Mouse (Mus musculus) thymus, postnatal 0 days (tissue): ENCODE measurements around the gene Cdc42ep5. TPM values are rescaled to one million over a fixed set of nuclear protein-coding genes. Genes with fewer than 3 reads are reported as not detected.
A peak's percentile ranks its signal among the peaks of the same experiment; 100 is the strongest.

Experiments
- DNase-seq: peaks from one replicate; pipeline ENCODE4 v3.0.0-alpha.2; 2015; ENCODE audit warnings: low spot score
- polyA plus RNA-seq: library from polyadenylated mRNA; unstranded; fragments of >200 nt; fragmentation: Nextera tagmentation; extraction: Ambion mirVana; gene quantifications from 2 replicates; pipeline ENCODE4 v1.2.1, GENCODE M21; 2015

The Cdc42ep5 gene
- polyA plus RNA-seq, 1 experiment from 2014 or later: 12.3 TPM

DNA sequence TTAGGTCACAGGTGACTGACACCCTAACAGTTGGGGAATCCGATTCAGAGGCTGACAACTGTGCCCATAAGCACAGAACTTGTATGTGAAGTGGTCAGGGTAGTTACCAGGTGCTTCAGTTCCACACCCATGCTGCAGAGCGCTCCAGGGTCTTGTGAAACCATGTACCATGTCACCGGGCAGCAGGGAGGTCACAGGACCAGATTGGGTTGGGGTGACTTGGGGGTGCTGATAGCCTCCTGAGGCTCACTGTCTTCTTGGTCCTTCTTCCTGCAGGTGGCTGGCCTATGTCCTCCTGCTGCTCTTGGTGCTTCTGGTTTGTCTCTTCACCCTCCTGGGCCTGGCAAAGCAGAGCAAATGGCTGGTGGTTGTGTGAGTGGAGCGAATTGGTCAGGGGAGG is 36.8 kb downstream of the Cdc42ep5 start:
- DNase-seq: no peak

DNA sequence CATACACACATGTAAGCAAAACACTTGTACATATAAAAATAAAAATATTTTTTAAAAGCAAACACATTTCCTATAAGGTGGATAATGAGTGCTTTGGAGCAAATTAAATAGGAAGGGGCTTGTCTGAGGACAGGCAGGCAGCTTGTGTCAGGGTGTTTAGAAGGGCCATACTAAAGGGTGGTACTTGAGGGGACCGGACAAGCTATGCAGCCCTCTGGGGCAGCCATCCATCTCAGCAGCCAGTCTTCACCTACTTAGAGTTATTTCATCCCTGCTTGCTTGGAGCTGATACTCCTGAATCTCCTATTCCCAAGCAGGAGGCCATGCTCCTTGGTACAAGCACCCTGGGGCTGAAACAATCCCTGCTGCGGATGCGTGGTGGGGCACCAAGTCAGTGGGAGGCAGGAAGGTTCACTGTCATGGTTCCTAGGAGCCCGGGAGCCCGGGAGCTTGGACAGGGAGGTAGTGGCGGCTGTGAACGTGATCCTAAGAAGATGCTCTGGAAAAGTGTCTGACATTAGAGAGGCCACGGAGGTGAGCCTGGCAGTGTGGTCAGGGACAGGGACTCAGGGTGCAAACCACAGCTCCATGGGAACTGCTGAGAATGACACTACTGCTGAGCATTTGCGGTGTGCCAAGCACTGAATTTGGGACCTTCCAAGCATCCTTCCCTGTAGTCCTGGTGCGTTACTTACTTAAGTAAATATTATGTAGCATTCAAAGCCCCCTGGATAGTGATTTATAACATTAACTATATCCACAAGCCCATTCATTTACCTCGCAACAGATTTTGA is 37.5 kb downstream of the Cdc42ep5 start:
- DNase-seq: no peak

DNA sequence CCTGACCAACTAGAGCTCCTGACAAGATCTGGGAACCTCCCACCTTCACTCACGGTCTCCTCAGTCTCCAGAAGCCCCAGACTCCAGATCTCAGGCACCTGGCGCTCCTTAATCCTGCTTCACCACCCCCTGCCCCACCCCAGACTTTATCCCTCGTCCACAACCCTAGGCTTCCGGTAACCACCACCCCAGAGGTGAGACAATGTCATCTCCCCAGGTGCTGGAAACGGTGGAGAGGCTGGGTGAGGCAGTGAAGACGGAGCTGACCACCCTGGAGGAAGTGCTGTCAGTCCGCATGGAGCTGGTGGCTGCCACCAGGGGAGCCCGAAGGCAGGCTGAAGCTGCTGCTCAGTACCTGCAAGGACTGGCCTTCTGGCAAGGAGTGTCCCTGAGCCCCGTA is 39.4 kb downstream of the Cdc42ep5 start:
- DNase-seq: no peak

DNA sequence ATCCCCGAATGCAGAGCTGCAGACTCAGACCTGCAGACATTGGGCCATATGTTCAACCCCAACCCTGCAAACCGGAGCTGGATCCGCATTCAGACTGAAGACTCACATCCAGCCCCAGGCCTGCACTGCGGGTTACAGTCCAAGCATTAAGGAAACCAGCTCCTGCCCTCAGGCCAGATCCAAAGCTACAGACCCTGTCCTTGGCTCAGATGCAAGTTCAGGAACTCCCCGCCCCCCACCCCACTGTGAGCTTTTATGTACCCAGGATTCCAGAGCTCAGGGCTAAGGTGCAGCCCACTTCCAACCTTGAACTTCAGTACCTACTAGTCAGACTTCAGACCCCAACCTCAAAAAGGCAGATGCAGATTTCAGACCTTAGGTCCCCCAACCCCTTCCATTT is 39.8 kb downstream of the Cdc42ep5 start:
- DNase-seq: no peak

DNA sequence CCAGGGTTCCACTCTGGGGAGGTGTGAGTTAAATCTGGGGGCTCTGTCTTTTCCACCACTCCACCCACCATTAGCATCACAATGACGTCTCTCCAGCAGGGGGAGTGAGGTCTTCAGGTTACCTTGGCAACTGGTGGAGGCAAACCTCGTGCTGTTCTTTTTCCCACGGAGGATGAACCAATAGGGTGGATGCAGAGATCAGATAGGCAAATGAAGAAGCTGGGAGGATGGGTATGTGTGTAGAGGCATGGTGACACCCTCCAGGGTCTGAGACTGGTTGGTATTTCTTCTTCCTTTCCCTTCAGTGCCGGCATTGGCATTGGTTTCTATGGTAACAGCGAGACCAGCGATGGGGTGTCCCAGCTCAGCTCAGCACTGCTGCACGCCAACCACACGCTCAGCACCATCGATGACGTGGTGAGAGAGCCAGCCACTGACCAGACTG is 40.3 kb downstream of the Cdc42ep5 start:
- DNase-seq: peak; percentile 78

DNA sequence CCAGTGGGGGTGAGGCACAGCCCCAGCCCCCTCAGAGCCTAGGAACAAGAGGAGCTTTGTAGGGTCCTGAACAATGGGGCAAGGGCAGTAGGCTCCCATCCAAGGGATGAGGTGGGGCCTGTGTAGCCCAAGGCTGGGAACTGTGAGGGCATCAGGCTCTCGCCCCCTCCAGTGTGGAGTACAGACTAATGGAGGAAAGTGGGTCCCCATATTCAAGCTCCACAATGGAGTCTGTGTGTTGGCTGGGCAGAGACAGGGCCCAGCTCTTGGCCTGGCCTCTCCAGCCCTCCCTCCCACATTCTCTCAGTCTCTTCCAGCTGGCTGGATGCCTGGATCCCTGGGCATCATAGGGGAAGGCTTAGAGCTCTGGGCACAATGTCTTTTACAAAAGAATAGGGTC is 40.9 kb downstream of the Cdc42ep5 start:
- DNase-seq: no peak

DNA sequence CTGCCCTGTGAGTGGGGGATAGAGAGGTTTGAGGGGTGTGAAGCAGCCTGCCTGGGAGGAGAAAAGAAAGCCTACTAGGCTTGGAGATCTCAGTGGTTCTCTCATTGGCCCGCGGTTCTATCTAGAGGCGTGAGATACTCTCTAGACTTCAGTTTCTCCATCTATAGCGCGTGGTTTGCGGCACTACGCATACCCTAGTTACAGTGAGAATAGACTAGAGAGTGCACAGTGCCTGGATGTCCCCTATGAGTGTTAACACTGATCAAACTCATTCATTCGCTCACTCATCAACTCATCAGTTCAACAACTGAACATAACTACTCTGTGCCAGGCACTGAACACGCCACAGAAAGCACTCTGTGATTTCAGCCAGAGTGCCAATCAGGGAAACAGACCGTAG is 41.9 kb downstream of the Cdc42ep5 start:
- no peak for DNase-seq

DNA sequence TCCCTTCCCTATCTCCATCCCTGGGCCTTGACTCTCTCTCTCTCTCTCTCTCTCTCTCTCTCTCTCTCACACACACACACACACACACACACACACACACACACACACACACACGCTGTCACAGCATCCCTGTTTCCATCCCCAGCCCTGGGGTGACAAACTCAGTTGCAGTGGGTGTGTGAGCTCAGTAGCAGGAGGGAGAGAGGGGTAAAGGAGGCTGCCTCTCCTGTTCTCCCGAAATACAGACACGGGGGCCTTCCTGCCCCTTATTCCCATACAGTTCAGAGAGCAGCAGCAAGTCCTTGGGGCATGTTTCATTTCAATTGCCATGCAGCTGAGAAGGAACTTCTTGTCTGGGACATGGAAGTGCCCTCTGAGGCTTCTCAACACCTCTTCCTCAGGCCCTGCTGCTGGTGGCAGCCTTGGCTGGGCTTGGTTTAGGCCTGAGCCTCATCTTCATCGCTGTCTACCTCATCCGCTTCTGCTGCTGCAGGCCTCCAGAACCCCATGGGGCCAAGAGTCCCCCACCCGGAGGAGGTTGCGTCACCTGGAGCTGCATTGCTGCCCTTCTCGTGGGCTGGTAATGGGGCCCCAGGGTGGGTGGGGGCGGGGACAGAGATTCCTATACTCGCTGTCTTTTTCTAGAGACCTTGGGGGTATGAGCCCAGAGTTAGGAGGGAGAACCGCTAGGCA is 42.4 kb downstream of the Cdc42ep5 start:
- no peak for DNase-seq

DNA sequence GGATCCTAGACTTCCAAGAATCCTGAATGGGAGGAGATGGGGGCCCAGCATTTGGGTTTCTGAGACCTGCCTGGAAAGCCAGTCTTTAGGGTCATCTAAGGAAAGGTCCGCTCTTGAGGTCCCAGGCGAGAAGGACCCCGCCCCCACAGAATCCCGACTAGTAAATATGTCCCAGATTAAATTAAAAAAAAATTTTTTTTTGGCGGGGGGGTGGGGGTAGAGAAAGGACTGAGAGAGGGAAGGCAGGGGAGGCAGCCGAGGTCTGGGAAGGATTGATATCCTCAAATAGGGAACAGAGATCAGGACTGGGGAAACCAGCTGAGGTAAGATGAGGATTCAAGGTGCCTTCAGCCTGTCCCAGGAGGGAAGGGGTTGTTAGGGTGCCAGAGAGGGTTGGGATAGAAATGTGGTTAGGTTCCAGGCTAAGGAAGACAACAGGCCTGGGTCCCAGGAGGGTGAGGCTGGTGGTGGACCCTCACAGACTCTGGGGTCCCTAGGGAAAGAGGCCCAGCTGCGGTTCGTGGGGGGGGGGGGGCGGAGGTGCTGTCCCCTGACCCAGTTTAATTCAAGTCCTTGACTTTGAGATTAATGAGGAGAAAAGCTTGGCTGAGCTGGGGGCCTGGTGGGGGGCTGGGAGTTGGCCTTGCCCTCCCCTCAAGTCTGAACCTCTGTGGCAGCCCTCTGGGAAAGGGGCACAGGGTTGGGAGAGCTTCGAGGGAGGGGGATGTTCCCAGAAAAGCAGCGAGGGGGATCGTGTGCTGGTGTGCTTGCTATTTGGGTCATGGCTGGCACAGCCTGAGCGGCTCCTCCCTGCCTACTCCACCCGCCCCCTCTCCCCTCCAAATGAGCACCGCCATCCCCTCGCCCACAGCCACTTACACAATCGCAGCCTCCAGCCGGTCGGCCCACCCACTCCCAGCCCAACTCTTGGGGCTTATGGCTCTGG is 44.4 kb downstream of the Cdc42ep5 start:
- no peak for DNase-seq

DNA sequence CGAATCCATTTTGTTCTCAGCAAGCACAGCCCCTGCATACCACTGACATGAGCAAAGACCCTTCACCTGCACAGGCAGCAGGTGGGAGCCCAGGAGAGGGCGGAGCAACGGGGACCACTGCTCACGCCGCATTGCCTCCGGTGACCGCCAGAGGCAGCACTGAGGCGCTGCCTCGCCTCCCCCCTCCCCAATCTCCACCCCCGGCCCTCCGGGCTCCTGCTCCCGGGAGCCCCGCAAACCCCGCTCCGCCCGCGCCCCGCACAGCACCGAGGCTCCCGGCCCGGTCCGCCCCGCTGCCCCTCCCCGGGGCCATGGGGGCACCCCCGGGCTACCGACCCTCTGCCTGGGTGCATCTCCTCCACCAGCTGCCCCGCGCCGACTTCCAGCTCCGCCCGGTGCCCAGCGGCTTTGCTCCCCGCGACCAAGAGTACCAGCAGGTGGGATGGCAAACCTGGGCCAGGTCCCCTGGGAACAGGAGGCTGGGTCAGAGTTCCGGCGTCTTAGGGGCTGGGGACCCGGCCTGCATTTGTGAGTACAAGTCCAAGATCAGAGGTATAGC is 45.2 kb downstream of the Cdc42ep5 start, which contains the start of gene Ttyh1:
Gene Ttyh1 (plus strand): TSS at position 65 of the 559 bp plus-strand sequence.
- DNase-seq: peak; percentile 34

DNA sequence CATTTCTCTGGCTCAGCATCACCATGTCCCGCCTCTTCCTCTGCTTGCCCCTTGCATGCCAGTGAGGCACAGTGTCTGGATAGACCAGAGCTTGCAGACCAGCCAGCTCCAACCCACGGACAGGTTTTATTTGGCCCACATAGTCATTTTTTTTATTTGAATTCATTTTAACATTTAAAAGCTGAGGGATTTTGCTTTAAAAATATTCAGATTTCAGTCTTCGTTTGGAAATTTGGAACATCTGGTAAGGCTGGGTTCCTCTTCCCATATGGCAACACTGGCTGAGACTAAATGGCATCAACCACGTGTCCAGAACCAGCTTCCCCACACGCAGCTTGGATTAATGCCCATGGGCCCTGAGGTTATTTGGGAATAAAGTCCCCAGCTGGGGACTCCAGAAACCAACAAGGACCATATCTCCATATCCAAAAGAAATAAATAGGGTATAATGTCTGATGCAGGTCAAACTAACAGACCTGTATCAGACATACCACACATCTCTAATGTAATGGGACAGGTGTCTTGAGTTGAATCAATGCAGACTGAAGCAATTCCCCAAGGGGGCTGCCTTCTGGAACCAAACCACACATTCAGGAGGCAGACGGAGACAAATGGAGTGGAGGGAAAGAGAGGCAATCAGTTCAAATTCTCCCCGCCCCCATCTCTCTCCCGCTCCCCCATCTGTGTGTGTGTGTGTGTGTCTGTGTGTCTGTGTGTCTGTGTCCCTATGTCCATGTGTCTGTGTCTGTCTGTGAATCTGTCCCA is 47.4 kb downstream of the Cdc42ep5 start:
- no peak for DNase-seq

DNA sequence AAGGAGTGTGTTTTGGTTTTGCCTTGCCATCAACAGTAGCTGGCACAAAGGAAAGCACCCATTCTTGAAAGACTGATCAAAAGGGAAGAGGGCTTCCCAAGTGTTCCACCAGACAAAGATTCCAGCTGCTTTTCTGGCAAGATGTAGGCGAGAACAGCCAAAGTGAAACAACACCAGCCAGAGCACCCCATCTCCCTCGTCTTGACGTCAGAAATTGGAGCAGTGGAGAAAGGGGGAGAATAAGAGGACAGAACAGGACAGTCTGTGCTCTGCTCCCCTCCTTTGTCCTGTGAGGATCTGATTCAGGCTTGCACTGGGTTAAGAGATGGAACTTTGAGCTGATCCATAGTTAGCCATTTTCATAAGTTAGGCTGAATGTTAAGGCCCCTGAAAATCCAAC is 52.9 kb downstream of the Cdc42ep5 start:
- no peak for DNase-seq

DNA sequence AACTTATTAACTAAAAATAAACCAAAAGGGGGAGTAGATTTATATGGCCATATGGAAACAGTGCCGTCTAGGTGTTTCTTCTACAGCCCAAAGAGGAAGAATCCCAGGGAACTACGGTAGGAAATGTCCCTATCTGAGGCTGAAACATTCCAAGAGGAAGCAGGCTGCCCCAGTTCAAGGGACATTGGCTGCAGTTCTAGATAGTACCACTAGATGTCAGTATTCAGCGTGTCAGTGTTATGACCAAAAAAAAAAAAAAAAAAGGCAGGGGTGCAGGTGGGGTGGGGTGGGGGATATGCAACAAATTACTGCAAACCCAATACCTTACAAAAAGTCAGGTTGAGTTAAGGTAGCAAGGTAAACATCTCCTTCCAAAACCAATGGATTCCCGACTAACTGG is 61.2 kb downstream of the Cdc42ep5 start:
- DNase-seq: peak; percentile 61

Other genes starting within 250 kb of the Cdc42ep5 start
- 0.20 and 0.21 TPM in 2 replicates for gene Lilra6, start 249.4 kb downstream of the Cdc42ep5 start, polyA plus RNA-seq
- gene Lair1, start 101.7 kb downstream of the Cdc42ep5 start, polyA plus RNA-seq: 6.6 and 8.0 TPM in 2 replicates
- gene Ttyh1, start 45.5 kb downstream of the Cdc42ep5 start, polyA plus RNA-seq: 0.76 and 0.96 TPM in 2 replicates
- 23.0 and 30.9 TPM in 2 replicates for gene Leng8, start 27.8 kb downstream of the Cdc42ep5 start, polyA plus RNA-seq
- gene Leng9, start 14.5 kb downstream of the Cdc42ep5 start, polyA plus RNA-seq: 7.0 and 8.7 TPM in 2 replicates
- gene Lilra5, start 72.9 kb upstream of the Cdc42ep5 start, polyA plus RNA-seq: 0.08 TPM in 1 of 2 replicates, not detected in the other
- 1.3 and 2.0 TPM in 2 replicates for gene Ncr1, start 172.9 kb upstream of the Cdc42ep5 start, polyA plus RNA-seq
- gene Gp6, start 232.9 kb upstream of the Cdc42ep5 start, polyA plus RNA-seq: not detected in 2 replicates